Mouse (Mus musculus): ENCODE results near the gene Ptges2.

The Ptges2 gene

GRCm38 (mm10) chr2:32375317-32375940 is 20.3 kb upstream of the Ptges2 start:
- DNase-seq (ENCODE audit: low read depth, low spot score) = no peak

- no peak for DNase-seq (ENCODE audit: low read depth, low spot score)
These were observed 18.7 kb upstream of the Ptges2 start for GRCm38 (mm10) chr2:32376963-32377362.

GRCm38 (mm10) chr2:32380001-32380500 is 15.6 kb upstream of the Ptges2 start:
- no peak for DNase-seq (ENCODE audit: low read depth, low spot score)

GRCm38 (mm10) chr2:32381141-32381774 is 14.4 kb upstream of the Ptges2 start:
- no peak for DNase-seq (ENCODE audit: low read depth, low spot score)

DNA sequence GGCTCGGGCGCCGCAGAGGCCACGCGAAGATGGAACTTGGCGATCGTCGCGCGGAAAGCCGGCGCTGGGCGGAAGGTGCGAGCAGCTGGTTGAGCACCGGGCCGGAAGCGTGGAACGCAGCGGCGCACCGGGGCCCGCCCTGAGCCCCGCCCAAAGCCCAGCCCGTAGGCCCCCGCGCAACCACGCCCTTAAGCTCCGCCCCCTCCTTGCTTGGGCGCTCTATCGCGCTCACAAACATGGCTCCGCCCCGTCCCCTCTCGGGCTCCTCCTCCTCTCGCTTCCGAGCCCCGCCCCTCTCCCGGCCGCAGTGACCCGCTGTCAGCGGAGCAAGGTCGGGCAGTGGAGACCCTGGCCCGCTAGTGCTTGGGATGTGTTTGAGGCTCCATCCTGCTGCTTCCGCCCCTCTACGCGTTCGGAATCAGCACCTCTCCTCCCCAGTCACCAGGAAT is 13.9 kb upstream of the Ptges2 start, which contains the start of gene 1110008P14Rik:
1110008P14Rik (minus strand) TSS at position 164 of the 449 bp plus-strand sequence.
- peak; percentile 95 for DNase-seq (ENCODE audit: low read depth, low spot score)

DNA sequence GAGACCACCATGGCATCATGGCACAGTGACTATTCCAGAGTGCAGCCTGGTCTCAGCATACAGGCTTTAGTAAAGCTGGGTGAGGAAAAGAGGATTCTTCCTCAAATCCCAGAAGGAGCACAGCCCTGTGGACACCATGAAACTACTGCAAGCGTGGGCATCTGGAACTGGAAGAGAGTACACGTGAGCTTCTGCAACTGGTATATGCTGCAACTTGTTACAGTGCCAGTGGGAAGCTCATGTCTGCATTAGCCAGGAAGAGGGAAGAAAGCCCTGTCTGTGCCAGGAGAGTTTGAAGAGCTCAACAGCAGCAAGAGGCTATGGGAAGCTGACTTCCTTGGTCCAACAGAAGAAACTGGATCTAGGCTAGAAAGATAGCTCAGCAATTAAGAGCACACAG is 13.0 kb upstream of the Ptges2 start:
- DNase-seq (ENCODE audit: low read depth, low spot score) = no peak

DNA sequence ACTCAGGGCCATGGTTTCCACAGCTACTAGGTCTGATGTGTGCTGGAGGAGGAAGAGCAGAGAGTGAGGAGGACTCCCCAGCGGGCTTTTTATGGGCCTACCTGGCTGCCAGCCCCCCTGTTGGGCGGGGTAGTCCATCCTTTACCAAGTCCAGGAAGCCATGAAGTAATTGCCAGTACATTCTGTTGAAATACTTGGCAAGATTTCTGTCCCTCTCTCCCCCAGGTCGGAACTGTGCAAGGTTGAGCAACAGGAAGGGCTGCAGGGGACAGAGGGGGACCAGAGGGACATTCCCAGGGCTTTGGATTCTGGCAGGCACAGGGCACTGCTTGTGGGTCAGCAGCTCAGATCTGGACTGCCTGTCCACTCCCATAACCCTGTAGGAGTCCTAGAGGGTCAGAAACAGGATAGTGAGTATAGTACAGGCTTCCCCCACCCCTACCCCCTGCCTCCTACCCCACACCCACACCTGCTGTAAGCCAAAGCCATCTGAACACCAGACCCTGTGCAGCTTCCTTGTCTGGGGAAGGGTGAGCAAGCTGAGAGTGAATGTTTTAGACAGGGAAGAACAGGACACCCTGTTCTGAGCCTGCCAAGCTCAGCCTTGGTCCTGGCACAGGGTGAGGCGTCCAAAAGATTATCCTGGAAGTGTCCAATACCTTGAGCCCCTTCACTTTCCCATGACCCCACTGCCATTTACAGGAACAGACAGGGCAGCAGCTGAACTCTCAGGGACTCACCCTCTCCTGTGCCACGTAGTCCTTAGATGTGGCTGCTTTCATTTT is 7.8 kb upstream of the Ptges2 start, which contains the start of gene Lcn2:
Lcn2 (minus strand) TSS at position 547 of the 785 bp plus-strand sequence.
- DNase-seq (ENCODE audit: low read depth, low spot score) = no peak

- no peak for DNase-seq (ENCODE audit: low read depth, low spot score)
These were observed 6.5 kb upstream of the Ptges2 start for GRCm38 (mm10) chr2:32389157-32389556.

- DNase-seq (ENCODE audit: low read depth, low spot score) = no peak
These were observed 4.8 kb upstream of the Ptges2 start for GRCm38 (mm10) chr2:32390871-32391270.

- DNase-seq (ENCODE audit: low read depth, low spot score) = no peak
These were observed 3.6 kb upstream of the Ptges2 start for GRCm38 (mm10) chr2:32392063-32392462.

GRCm38 (mm10) chr2:32394973-32395372 is 723 bp upstream of the Ptges2 start:
- no peak for DNase-seq (ENCODE audit: low read depth, low spot score)

DNA sequence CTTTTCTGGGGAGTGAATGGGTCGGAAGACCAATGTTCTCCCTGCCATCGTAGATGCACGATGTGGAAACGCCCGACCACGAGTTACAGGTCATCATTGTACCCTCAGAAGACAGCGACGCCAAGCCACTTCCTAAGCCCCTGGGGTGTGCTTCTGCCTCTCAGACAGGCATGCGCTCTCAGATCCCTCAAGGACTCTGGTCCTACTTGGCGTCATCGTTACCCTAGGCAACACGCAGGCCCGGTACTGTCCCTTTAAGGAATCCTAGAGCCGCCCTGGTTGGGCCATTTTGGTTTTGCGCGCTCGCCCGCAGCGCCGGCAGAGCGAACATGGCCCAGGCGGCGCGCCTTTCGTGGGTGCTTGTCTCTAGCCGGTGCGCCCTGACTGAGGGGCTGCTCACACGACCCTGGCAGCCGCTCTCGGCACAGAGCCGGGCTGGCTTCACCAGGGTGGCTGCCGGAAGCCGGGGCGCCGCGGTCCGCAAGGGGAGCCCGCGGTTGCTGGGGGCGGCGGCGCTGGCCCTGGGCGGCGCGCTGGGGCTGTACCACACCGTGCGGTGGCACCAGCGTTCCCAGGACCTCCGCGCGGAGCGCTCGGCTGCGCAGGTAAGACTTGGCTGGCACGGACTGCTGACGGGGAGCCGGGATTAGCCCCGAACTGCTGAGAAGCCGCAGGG is 388 bp downstream of the Ptges2 start:
- peak; percentile 55 for DNase-seq (ENCODE audit: low read depth, low spot score)

GRCm38 (mm10) chr2:32396695-32397094 is 999 bp downstream of the Ptges2 start:
- no peak for DNase-seq (ENCODE audit: low read depth, low spot score)

GRCm38 (mm10) chr2:32404663-32405062 is 9.0 kb downstream of the Ptges2 start:
- DNase-seq (ENCODE audit: low read depth, low spot score) = peak; percentile 97

DNA sequence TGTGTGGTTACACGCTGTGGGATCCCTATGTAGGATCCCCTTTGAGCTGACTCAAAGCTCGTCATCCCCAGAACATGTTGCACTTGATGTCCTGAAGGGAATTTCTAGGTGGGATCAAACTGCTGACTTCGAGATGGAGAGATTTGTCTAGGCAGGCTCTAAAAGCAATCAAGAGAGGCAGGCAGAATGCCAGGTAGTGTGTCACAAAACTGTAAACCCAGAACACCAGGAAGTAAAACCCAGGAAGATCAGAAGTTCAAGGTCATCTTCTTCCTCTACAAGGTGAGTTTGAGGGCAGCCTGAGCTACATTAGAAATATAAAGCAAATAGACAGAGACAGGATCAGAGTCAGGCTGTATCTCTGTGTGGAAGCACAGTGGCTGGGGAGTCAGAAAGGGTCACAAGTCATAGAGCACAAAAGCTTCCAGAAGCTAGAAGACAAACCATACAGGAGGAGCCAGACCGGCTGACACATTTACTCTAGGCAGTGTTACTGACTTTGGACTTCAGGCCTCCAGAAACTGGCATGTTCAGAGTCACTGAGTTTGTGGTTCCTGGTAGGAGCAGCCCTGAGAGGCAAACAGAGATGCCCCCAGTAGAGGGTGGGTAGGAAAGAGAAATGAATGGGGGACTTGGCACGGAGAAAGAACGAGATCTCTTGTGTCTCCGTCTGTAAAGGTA is 11.6 kb downstream of the Ptges2 start:
- DNase-seq (ENCODE audit: low read depth, low spot score) = no peak

DNA sequence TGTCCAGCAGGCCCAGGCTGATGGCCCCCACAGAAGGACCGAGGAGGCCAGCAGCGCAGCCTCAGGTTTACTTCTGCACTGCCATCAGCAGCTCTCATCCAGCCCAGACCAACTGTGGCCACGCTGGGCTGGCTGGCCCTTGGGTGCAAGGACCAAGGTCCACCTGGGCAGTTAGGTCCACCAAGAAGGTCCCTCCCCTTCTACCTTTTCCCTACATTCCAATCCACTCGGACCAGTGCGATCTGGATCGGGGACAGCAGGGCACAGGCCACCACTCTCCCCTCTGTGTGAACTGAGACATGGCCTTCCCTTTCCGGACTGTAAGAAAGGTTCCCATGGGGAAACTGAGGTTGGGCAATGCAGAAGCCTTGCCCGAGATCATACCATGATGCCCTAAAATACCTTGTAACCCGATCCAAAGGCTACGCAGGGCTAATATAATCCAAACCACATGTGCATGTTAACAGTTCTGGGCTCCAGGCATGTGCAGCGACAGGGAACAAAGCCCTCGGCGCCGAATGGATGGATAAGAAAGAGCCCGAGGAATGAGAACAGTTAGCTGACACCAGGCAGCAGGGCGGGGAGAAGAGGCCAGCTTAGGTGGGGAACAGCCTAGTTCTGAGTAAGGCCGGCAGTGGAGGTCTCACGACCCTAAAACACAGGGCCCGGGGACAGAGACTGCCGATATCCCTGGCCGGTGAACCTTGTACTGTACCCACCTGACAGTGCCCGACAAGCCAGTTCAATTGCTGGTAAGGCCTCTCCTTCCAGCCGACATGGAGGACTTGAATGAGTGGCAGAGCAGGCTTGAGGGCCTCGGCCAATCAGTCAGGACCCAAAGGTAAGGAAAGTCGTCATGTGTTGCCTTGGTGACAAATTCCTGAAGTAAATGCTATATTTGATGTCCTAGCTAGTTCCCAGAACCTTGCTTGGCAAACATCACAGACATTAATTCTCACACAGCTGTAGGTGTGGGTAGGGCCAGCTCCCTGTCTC is 13.0 kb downstream of the Ptges2 start:
- no peak for DNase-seq (ENCODE audit: low read depth, low spot score)

DNA sequence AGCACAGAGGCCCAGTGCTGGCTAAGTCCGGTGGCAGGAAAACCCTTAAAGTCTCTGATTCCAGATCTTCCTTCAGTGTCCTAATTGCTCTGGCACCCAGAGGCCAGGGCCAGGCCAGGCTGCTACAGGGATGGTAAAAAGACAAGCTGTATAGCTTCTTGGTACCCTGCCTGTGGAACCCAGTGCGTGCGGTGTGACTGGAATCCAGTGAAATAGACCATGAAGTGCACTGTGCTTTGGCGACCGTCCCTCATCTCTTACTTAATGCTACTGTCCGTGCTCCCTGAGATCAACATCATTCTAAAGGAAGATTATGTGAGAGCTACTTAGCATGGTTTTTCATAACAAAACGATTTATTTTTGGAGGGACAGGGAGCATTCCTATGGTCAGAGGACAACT is 15.7 kb downstream of the Ptges2 start:
- no peak for DNase-seq (ENCODE audit: low read depth, low spot score)

- DNase-seq (ENCODE audit: low read depth, low spot score) = no peak
These were observed 17.2 kb downstream of the Ptges2 start for GRCm38 (mm10) chr2:32412742-32413531.

- DNase-seq (ENCODE audit: low read depth, low spot score) = no peak
These were observed 18.2 kb downstream of the Ptges2 start for GRCm38 (mm10) chr2:32413936-32414335.
